8 mouse cellular contexts compared by ENCODE assay signal in the genomic region with DNA sequence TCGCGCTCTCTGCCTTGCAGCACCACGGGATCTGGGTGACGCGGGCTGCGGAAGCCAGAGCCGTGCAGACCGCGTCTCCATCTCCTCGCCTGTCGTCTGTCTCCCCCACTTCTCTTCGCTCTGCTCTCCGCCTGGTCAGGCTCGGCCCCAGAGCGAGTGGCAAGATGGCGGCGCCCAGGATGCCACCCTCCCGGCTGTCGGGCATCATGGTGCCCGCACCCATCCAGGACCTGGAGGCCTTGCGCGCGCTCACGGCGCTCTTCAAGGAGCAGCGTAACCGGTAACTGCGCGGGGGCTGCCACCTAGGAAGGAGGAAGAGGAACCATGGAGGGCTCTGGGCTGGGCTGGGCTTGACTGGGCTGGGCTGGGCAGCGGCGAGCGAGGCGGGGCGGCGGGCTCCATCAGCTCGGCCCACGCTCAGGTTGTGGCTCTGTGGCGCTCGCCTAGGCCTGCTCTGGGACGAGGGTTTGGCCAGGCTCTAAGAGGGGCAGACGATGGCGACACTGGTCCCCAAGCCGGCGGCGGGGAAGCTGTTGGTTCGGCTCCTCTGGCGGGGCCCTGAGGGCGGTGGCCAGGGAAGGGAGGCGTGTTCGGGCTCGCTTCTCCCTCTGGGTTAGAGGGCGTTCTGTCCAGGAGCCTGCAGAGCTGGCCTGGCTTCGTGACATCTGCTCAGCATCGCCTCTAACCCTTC. TPM values are rescaled to one million over a fixed set of nuclear protein-coding genes. Genes with fewer than 3 reads are reported as not detected.
DNase-seq lines count a peak whose midpoint lies in the region; ATAC-seq and TF ChIP-seq lines count a peak whose summit lies in the region.

No protein-coding gene starts in this region.

- no peak for TF ChIP-seq CTCF in kidney, postnatal 0 days (IDR thresholded peaks at IDR 0.05; ENCODE audit: low read depth)

- peak overlapping the region; percentile 92 for H3K9ac ChIP-seq in heart, embryonic 13.5 days
- peak overlapping the region; percentile 76 for H3K9ac ChIP-seq in kidney, postnatal 0 days (ENCODE audit: low read depth, low read length)
- peak overlapping the region; percentile 92 for H3K9ac ChIP-seq in liver, embryonic 11.5 days (ENCODE audit: low read depth, low read length)

- H3K4me3 ChIP-seq in heart, embryonic 13.5 days = peak overlapping the region; percentile 76
- peak overlapping the region; percentile 64 for H3K4me3 ChIP-seq in kidney, postnatal 0 days (replicated peaks; ENCODE audit: low read depth, low read length)
- peak overlapping the region; percentile 94 for H3K4me3 ChIP-seq in liver, embryonic 11.5 days (ENCODE audit: low read depth, low read length)
- peak overlapping the region; percentile 79 for H3K4me3 ChIP-seq in myocyte

- H3K27me3 ChIP-seq in heart, embryonic 13.5 days (replicated peaks) = no peaks in the 10 kb centered on the region
- no peaks in the 10 kb centered on the region for H3K27me3 ChIP-seq in kidney, postnatal 0 days (ENCODE audit: insufficient read depth, low read length)
- no peaks in the 10 kb centered on the region for H3K27me3 ChIP-seq in liver, embryonic 11.5 days (replicated peaks; ENCODE audit: control insufficient read depth, insufficient read depth, low read length)
- H3K27me3 ChIP-seq in myocyte (ENCODE audit: control insufficient read depth, insufficient read depth, insufficient read length) = no peaks in the 10 kb centered on the region

- ATAC-seq in erythroid progenitor cell, adult 5-6 weeks (replicated peaks; ENCODE audit: low FRiP score, poor library complexity, severe bottlenecking) = peak; percentile 59
- ATAC-seq in heart, embryonic 13.5 days (ENCODE audit: extremely low read depth, insufficient number of reproducible peaks, low FRiP score, low TSS enrichment) = peak; percentile 83
- ATAC-seq in kidney, postnatal 0 days (replicated peaks; ENCODE audit: low FRiP score, low read depth) = peak; percentile 97
- peak; percentile 88 for ATAC-seq in liver, embryonic 11.5 days (replicated peaks; ENCODE audit: low FRiP score)

- peaks cover 17% of the 10 kb centered on the region for H3K4me1 ChIP-seq in heart, embryonic 13.5 days
- no peaks in the 10 kb centered on the region; the same call in 1 of the 2 replicates for H3K4me1 ChIP-seq in kidney, postnatal 0 days (replicated peaks; ENCODE audit: insufficient read depth, low read length)
- peaks cover 18% of the 10 kb centered on the region for H3K4me1 ChIP-seq in liver, embryonic 11.5 days (replicated peaks; ENCODE audit: control insufficient read depth, insufficient read depth, low read length)

- DNase-seq in CD4-positive, CD25-positive, alpha-beta regulatory T cell, adult 2 months (ENCODE audit: low read depth, low spot score) = peak; percentile 86
- DNase-seq in brain, embryonic 18.5 days (ENCODE audit: low read depth, low spot score) = peak; percentile 82
- peak; percentile 95 for DNase-seq in kidney, postnatal 0 days (ENCODE audit: low spot score)
- DNase-seq in liver, embryonic 11.5 days (ENCODE audit: low spot score) = peak; percentile 80
- peak; percentile 62 to 84 for DNase-seq in spleen, postnatal 4 days (ENCODE audit: low spot score in 2 of 2)

- H3K9me3 ChIP-seq in heart, embryonic 13.5 days = no peaks in the 10 kb centered on the region
- no peaks in the 10 kb centered on the region for H3K9me3 ChIP-seq in kidney, postnatal 0 days (replicated peaks; ENCODE audit: low read length)
- no peaks in the 10 kb centered on the region for H3K9me3 ChIP-seq in liver, embryonic 11.5 days (ENCODE audit: control insufficient read depth, low read length)

- peaks cover 4% of the 10 kb centered on the region for H3K36me3 ChIP-seq in heart, embryonic 13.5 days
- no peaks in the 10 kb centered on the region for H3K36me3 ChIP-seq in kidney, postnatal 0 days (ENCODE audit: insufficient read depth, low read length)
- 0 out of 2 replicates have a peak, but pooled peaks cover 2% of the 10 kb centered on the region for H3K36me3 ChIP-seq in liver, embryonic 11.5 days (ENCODE audit: control insufficient read depth, insufficient read depth, low read length)
- peaks cover 1% of the 10 kb centered on the region for H3K36me3 ChIP-seq in myocyte (ENCODE audit: control insufficient read depth, insufficient read depth)

- peaks cover 48% of the 10 kb centered on the region for H3K79me2 ChIP-seq in myocyte (ENCODE audit: control insufficient read depth, insufficient read depth)

- TF ChIP-seq POLR2A in myocyte (IDR thresholded peaks at IDR 0.05; ENCODE audit: insufficient read length, low read depth) = peak; percentile 86

- peak overlapping the region; percentile 78 for H3K4me2 ChIP-seq in heart, embryonic 13.5 days
- peak overlapping the region; percentile 69 for H3K4me2 ChIP-seq in kidney, postnatal 0 days (ENCODE audit: low read length)
- H3K4me2 ChIP-seq in liver, embryonic 11.5 days = peak overlapping the region; percentile 98
- peak overlapping the region; percentile 100 for H3K4me2 ChIP-seq in myocyte (ENCODE audit: low read depth)

- under 1% methylated on average over 54 of the region's 54 CpGs for WGBS in heart, embryonic 13.5 days
- under 1% methylated on average over 54 of the region's 54 CpGs for WGBS in kidney, postnatal 0 days
- WGBS in liver, embryonic 11.5 days = under 1% methylated on average over 54 of the region's 54 CpGs

- H3ac ChIP-seq in myocyte (ENCODE audit: control insufficient read depth, insufficient read length) = peak overlapping the region; percentile 50

- peak overlapping the region; percentile 94 for H3K27ac ChIP-seq in heart, embryonic 13.5 days (replicated peaks)
- peak overlapping the region; percentile 90 for H3K27ac ChIP-seq in kidney, postnatal 0 days
- peak overlapping the region; percentile 91 for H3K27ac ChIP-seq in liver, embryonic 11.5 days (ENCODE audit: low read depth, low read length)

TF ChIP-seq in myocyte, 11 proteins besides CTCF, POLR2A, EP300 and RAD21:
- peak; percentile 91 for TF ChIP-seq POLR2AphosphoS2 (IDR thresholded peaks at IDR 0.05; ENCODE audit: insufficient read length, low read depth)
- peak in 1 of 3 experiments; percentile 35 for TF ChIP-seq MYOG (IDR thresholded peaks at IDR 0.05; ENCODE audit: control insufficient read depth in 1 of 3, insufficient read depth in 1 of 3, insufficient read length in 2 of 3, low read depth in 2 of 3)
- no peak for TF ChIP-seq REST (IDR thresholded peaks at IDR 0.05; ENCODE audit: insufficient read depth, insufficient read length)
- TF ChIP-seq TCF12 (IDR thresholded peaks at IDR 0.05; ENCODE audit: insufficient read depth, poor library complexity, severe bottlenecking) = no peak

RNA-seq across cellular contexts. Expression of gene Atxn10, which starts 0.4 kb away (rescaled TPM):
- total RNA-seq in erythroid progenitor cell, adult 5-6 weeks (2015; ENCODE audit: low replicate concordance) = 18.9 and 33.2 TPM in 2 replicates
- total RNA-seq in erythroid progenitor cell, adult 5-6 weeks (2017; ENCODE audit: low replicate concordance) = 10.3 and 11.5 TPM in 2 replicates
- 214 and 230 TPM in 2 replicates for polyA plus RNA-seq in heart, embryonic 13.5 days (2015; fragmentation: Nextera tagmentation; extraction: Ambion mirVana)
- 215 and 237 TPM in 2 replicates for polyA plus RNA-seq in kidney, postnatal 0 days (2015; fragmentation: Nextera tagmentation; extraction: Ambion mirVana)
- 196 and 215 TPM in 2 replicates for polyA plus RNA-seq in liver, embryonic 11.5 days (2014; fragmentation: Nextera tagmentation; extraction: Ambion mirVana)
- 216 TPM for polyA plus RNA-seq in myocyte (2012; fragmentation: generic; extraction: Trizol)

Comparison
In these comparisons a context has a peak if more than half of its experiments do, and no peak if none do; other contexts are left out.
1. Peak in every context shown above with its lines: DNase-seq, ATAC-seq, H3K4me3 ChIP-seq and H3K27ac ChIP-seq.